Mouse (Mus musculus): ENCODE data around the gene Gtdc1.

GRCm38 (mm10) chr2:44845424-44845823 is 82.0 kb downstream of the Gtdc1 start:
- TF ChIP-seq EP300 (IDR thresholded peaks at IDR 0.05; ENCODE audit: low read depth) (no peak), CTCF (IDR thresholded peaks at IDR 0.05; ENCODE audit: low read depth) (no peak)
